Mouse (Mus musculus) olfactory bulb, adult 2 months (tissue): ENCODE measurements around the gene Hnf1a.

Experiments used
- CTCF ChIP-seq: fragments of 200-500 bp; IDR thresholded peaks from 2 replicates; pipeline ENCODE4 v1.5.1; 2012; ENCODE audit warnings: low read depth, mild to moderate bottlenecking, low read length, moderate library complexity; ENCODE audit not compliant: insufficient read depth
- POLR2A ChIP-seq: fragments of 200-500 bp; IDR thresholded peaks from 2 replicates; pipeline ENCODE4 v1.6.1; 2012; ENCODE audit warnings: mild to moderate bottlenecking, low read depth, low read length, moderate library complexity; ENCODE audit not compliant: insufficient read depth

DNA sequence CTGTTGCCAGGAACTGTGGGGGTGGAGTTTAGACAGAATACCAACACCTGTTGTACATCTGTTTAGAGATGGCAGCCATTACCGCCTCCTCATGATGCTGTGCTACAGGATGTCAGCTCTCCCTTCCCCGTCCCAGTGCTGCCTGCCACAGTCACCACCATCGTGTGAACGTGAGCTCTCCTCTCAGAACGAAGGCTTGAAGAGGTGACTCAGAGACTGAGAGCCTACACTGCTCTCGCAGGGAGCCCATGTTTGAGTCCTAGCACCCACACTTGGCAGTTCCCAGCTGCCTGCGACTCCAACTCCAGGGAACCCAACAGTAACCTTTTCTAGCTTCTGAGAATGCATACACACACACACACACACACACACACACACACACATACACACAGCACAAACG lies 56.0 kb downstream of the Hnf1a start:
- TF ChIP-seq CTCF (no peak), POLR2A (no peak)
